Mouse (Mus musculus): ENCODE data around the gene Perm1.

DNA sequence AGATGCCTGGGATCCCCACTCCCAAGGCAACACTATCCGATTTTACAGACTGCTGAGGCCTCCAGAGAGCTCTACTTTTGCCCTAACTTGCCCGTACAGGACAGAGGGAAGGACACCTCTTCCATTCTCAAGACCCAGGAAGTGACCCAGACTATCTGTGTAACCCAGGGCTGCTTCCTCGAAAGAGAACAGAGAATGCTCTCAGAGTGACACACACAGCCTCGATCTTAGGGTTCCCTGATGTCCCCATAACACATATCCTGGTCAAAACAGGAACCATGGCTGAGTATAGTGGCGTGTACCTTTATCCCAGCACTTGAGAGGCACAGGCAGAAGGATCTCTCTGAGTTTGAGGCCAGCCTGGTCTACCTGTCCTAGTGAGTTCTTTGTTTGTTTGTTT is 31.9 kb upstream of the Perm1 start:
- TF ChIP-seq POLR2A (IDR thresholded peaks at IDR 0.05; ENCODE audit: extremely low read depth, insufficient read depth, low read length) (no peak), CTCF (IDR thresholded peaks at IDR 0.05; ENCODE audit: extremely low read depth, insufficient read depth, low read length) (no peak)
